Mouse (Mus musculus) liver, embryonic 16.5 days (tissue): Measurements from ENCODE around the gene Frat2. TPM values are rescaled to one million over a fixed set of nuclear protein-coding genes. Genes with fewer than 3 reads are reported as not detected.
"Not testable (repeated sequence)": the region's sequence is repeated elsewhere in the genome, so short reads cannot be mapped to it uniquely, and the experiment has no call there.

ENCODE experiments used
- ATAC-seq: fragments of 200-750 bp; cut with Nextera tagmentation; 2 replicates; pipeline ENCODE4 v1.8.0; 2017; ENCODE audit warnings: low read depth, mild to moderate bottlenecking, moderate number of reproducible peaks, moderate library complexity
- H3K27ac ChIP-seq: fragments of 300-500 bp; sonication (generic); 2 replicates; pipeline ENCODE4 v1.5.1; 2014; ENCODE audit warnings: mild to moderate bottlenecking, low read length
- H3K27me3 ChIP-seq: fragments of 300-500 bp; sonication (generic); 2 replicates; pipeline ENCODE4 v1.6.1; 2014; ENCODE audit warnings: low read depth, low read length, mixed read lengths; ENCODE audit not compliant: control insufficient read depth, insufficient read depth
- H3K36me3 ChIP-seq: fragments of 300-500 bp; sonication (generic); 2 replicates; pipeline ENCODE4 v1.6.1; 2014; ENCODE audit warnings: mild to moderate bottlenecking; ENCODE audit not compliant: control insufficient read depth, insufficient read depth
- H3K4me1 ChIP-seq: fragments of 300-500 bp; sonication (generic); 2 replicates; pipeline ENCODE4 v1.6.1; 2014; ENCODE audit warnings: low read depth, low read length, mixed read lengths; ENCODE audit not compliant: control insufficient read depth
- H3K4me2 ChIP-seq: fragments of 300-500 bp; sonication (generic); 2 replicates; pipeline ENCODE4 v1.6.1; 2014; ENCODE audit warnings: low read depth, low read length, mixed read lengths
- H3K4me3 ChIP-seq: fragments of 300-500 bp; sonication (generic); 2 replicates; pipeline ENCODE4 v1.5.1; 2014; ENCODE audit warnings: low read depth, mild to moderate bottlenecking, low read length
- H3K9ac ChIP-seq: fragments of 300-500 bp; sonication (generic); 2 replicates; pipeline ENCODE4 v1.6.1; 2014; ENCODE audit warnings: low read depth, low read length
- H3K9me3 ChIP-seq: fragments of 300-500 bp; sonication (generic); replicated peaks from 2 replicates; pipeline ENCODE4 v1.6.1; 2016; ENCODE audit warnings: low read length; ENCODE audit not compliant: control insufficient read depth
- WGBS: fragments of 180-500 bp; shearing (Covaris S2); extraction: QIAGEN DNeasy Blood & Tissue Kit; methylation state at CpG from one replicate; pipeline ENCODE4 v1.1.7; 2014; ENCODE audit not compliant: insufficient replicate concordance; 5-methylcytosine and 5-hydroxymethylcytosine counted together
- polyA plus RNA-seq: library from polyadenylated mRNA; unstranded; fragments of >200 nt; fragmentation: Nextera tagmentation; extraction: Ambion mirVana; gene quantifications from 2 replicates; pipeline ENCODE4 v1.2.1, GENCODE M21; 2015

The Frat2 gene
- polyA plus RNA-seq, 1 experiment from 2014 or later: 2.7 TPM

GRCm38 (mm10) chr19:41872285-41872684 lies 24.4 kb upstream of the Frat2 start:
- Histone ChIP-seq H3K36me3 (peaks cover 13% of the 10 kb centered on the region), H3K4me3 (no peak overlapping the region), H3K4me2 (no peak overlapping the region), H3K9me3 (no peaks in the 10 kb centered on the region), H3K9ac (no peak overlapping the region), H3K27ac (no peak overlapping the region), H3K27me3 (no peaks in the 10 kb centered on the region), H3K4me1 (no peaks in the 10 kb centered on the region)
- no peak for ATAC-seq
- WGBS: 86% methylated on average over 2 of the region's 2 CpGs

- H3K27ac ChIP-seq, H3K9me3 ChIP-seq, H3K4me2 ChIP-seq, H3K4me1 ChIP-seq, H3K9ac ChIP-seq, H3K4me3 ChIP-seq, H3K27me3 ChIP-seq, ATAC-seq: not testable (repeated sequence)
- peaks cover 10% of the 10 kb centered on the region for H3K36me3 ChIP-seq
- WGBS: 70% methylated on average over 5 of the region's 5 CpGs
These were observed 22.0 kb upstream of the Frat2 start for GRCm38 (mm10) chr19:41869946-41870345.

- H3K4me2 ChIP-seq: no peak overlapping the region
- no peak overlapping the region for H3K4me3 ChIP-seq
- ATAC-seq: no peak
- no peak overlapping the region for H3K9ac ChIP-seq
- no peaks in the 10 kb centered on the region for H3K9me3 ChIP-seq
- H3K36me3 ChIP-seq: peaks cover 10% of the 10 kb centered on the region
- no peaks in the 10 kb centered on the region for H3K27me3 ChIP-seq
- WGBS: 82% methylated on average over 5 of the region's 5 CpGs
- no peak overlapping the region for H3K27ac ChIP-seq
- no peaks in the 10 kb centered on the region for H3K4me1 ChIP-seq
These were observed 21.4 kb upstream of the Frat2 start for GRCm38 (mm10) chr19:41869296-41869695.

- no peaks in the 10 kb centered on the region for H3K27me3 ChIP-seq
- H3K27ac ChIP-seq: no peak overlapping the region
- ATAC-seq: no peak
- H3K9ac ChIP-seq: no peak overlapping the region
- no peaks in the 10 kb centered on the region for H3K4me1 ChIP-seq
- no peak overlapping the region for H3K4me2 ChIP-seq
- peaks cover 13% of the 10 kb centered on the region for H3K36me3 ChIP-seq
- H3K9me3 ChIP-seq: no peaks in the 10 kb centered on the region
- 79% methylated on average over 8 of the region's 8 CpGs for WGBS
- no peak overlapping the region for H3K4me3 ChIP-seq
These were observed 18.8 kb upstream of the Frat2 start for GRCm38 (mm10) chr19:41866707-41867106.

- H3K4me2 ChIP-seq: no peak overlapping the region
- H3K9ac ChIP-seq: no peak overlapping the region
- H3K4me1 ChIP-seq: peaks cover 7% of the 10 kb centered on the region
- no peaks in the 10 kb centered on the region for H3K27me3 ChIP-seq
- ATAC-seq: no peak
- H3K9me3 ChIP-seq: no peaks in the 10 kb centered on the region
- no peak overlapping the region for H3K27ac ChIP-seq
- H3K4me3 ChIP-seq: no peak overlapping the region
- WGBS: 55% methylated on average over 3 of the region's 3 CpGs
- peaks cover 2% of the 10 kb centered on the region; the same call in 1 of the 2 replicates for H3K36me3 ChIP-seq
These were observed 9.9 kb upstream of the Frat2 start for GRCm38 (mm10) chr19:41857816-41858310.

GRCm38 (mm10) chr19:41857086-41857762 lies 9.3 kb upstream of the Frat2 start:
- Histone ChIP-seq H3K27me3 (no peaks in the 10 kb centered on the region), H3K36me3 (no peaks in the 10 kb centered on the region), H3K27ac (no peak overlapping the region), H3K9me3 (no peaks in the 10 kb centered on the region; the same call in 1 of the 2 replicates), H3K4me1 (peaks cover 7% of the 10 kb centered on the region), H3K9ac (no peak overlapping the region), H3K4me3 (no peak overlapping the region), H3K4me2 (no peak overlapping the region)
- WGBS: 23% methylated on average over 5 of the region's 5 CpGs
- ATAC-seq: peak; percentile 47

- Histone ChIP-seq H3K4me3 (no peak overlapping the region), H3K4me2 (no peak overlapping the region), H3K9me3 (no peaks in the 10 kb centered on the region; the same call in 1 of the 2 replicates), H3K36me3 (no peaks in the 10 kb centered on the region), H3K27ac (no peak overlapping the region), H3K9ac (no peak overlapping the region), H3K27me3 (no peaks in the 10 kb centered on the region), H3K4me1 (peaks cover 18% of the 10 kb centered on the region)
- 24% methylated on average over 4 of the region's 4 CpGs for WGBS
- no peak for ATAC-seq
These were observed 4.5 kb upstream of the Frat2 start for GRCm38 (mm10) chr19:41852423-41852822.

- Histone ChIP-seq H3K9ac (no peak overlapping the region), H3K27ac (peak overlapping the region; percentile 16; the same call in 1 of the 2 replicates), H3K4me2 (no peak overlapping the region), H3K4me1 (peaks cover 21% of the 10 kb centered on the region), H3K27me3 (no peaks in the 10 kb centered on the region), H3K9me3 (no peaks in the 10 kb centered on the region; the same call in 1 of the 2 replicates), H3K4me3 (no peak overlapping the region), H3K36me3 (no peaks in the 10 kb centered on the region)
- WGBS: 38% methylated on average over 14 of the region's 14 CpGs
- no peak for ATAC-seq
These were observed 3.0 kb upstream of the Frat2 start for GRCm38 (mm10) chr19:41850719-41851543.
